Mouse (Mus musculus): Measurements from ENCODE around the gene Bsdc1. TPM values are rescaled to one million over a fixed set of nuclear protein-coding genes. Genes with fewer than 3 reads are reported as not detected.

The Bsdc1 gene
- polyA plus RNA-seq, 2 experiments, result 27.6 to 28.9 TPM

DNA sequence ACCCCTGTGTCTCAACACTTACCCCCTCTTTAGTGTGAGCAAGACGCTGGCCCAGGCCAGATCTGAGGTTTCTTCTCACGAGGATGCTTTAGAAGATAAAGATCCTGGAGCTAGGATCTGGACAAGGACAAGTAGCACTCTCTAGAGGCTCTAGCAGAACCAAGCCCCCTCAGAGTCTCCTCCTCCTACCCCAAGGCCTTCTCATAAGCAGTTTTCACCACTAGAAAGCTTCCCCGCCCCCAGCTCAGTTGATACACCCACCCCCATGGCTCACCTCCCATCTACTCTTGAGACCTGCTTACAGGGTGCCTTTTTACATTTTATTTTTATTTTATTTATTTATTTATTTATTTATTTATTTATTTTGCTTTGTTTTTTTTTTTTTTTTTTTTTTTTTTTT is 48.3 kb downstream of the Bsdc1 start:
- WGBS, result 78% methylated on average over 3 of the region's 3 CpGs
- ATAC-seq (ENCODE audit: low FRiP score, low read depth) (no peak), DNase-seq (ENCODE audit: low spot score) (no peak)
- H3K4me3 ChIP-seq (replicated peaks; ENCODE audit: low read length), result no peak overlapping the region
- no peak overlapping the region for H3K27ac ChIP-seq (replicated peaks; ENCODE audit: low read depth, low read length)
- H3K36me3 ChIP-seq (ENCODE audit: control insufficient read depth, insufficient read depth, low read length), result no peaks in the 10 kb centered on the region
- no peaks in the 10 kb centered on the region for H3K27me3 ChIP-seq (ENCODE audit: control insufficient read depth, insufficient read depth, low read length)
- H3K9me3 ChIP-seq (ENCODE audit: control insufficient read depth, low read length), result no peaks in the 10 kb centered on the region
- no peak overlapping the region for H3K4me2 ChIP-seq (replicated peaks; ENCODE audit: low read depth, low read length, severe bottlenecking)
- H3K4me1 ChIP-seq (ENCODE audit: control insufficient read depth, insufficient read depth, low read length), result peaks cover 10% of the 10 kb centered on the region; the same call in 1 of the 2 replicates
- TF ChIP-seq POLR2A (IDR thresholded peaks at IDR 0.05; ENCODE audit: borderline replicate concordance, extremely low read depth, insufficient read depth, insufficient read length), result no peak
- no peak overlapping the region for H3K9ac ChIP-seq (ENCODE audit: low read depth, low read length, severe bottlenecking)

DNA sequence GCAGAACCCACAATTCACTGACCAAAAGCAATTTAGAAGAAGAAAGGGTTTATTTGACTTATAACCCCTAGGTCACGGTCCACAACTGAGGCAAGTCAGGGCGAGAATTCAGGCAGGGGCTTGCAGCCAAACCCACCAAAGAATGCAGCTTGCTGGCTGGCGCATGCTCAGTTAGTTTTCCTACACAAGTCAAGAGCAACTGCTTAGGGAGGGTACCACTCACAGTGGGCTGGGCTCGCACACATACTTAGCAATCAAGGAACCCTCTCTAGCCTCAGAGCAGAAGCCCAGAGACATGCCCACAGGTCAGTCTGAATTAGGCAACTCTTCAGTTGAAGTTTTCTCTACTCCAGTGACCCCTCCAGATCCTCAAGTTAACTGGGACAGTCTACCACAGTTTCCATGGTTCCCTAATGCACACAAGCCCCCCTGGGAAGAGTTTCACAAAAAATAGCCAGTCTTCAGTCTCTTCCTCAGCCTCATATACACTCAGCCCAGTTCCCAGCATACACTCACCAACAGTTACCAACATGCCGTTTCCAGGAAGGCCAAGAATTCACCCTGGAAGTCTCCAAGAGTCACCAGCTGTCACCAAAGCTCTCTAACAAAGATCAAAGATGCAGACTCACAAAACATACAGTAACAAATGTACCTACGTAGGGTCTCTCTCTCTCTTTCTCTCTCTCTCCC is 49.5 kb downstream of the Bsdc1 start:
- Histone ChIP-seq H3K4me1 (ENCODE audit: control insufficient read depth, insufficient read depth, low read length) (peaks cover 10% of the 10 kb centered on the region; the same call in 1 of the 2 replicates), H3K9ac (ENCODE audit: low read depth, low read length, severe bottlenecking) (no peak overlapping the region), H3K27me3 (ENCODE audit: control insufficient read depth, insufficient read depth, low read length) (no peaks in the 10 kb centered on the region), H3K36me3 (ENCODE audit: control insufficient read depth, insufficient read depth, low read length) (peaks cover 10% of the 10 kb centered on the region), H3K9me3 (ENCODE audit: control insufficient read depth, low read length) (no peaks in the 10 kb centered on the region), H3K27ac (replicated peaks; ENCODE audit: low read depth, low read length) (no peak overlapping the region), H3K4me2 (replicated peaks; ENCODE audit: low read depth, low read length, severe bottlenecking) (no peak overlapping the region), H3K4me3 (replicated peaks; ENCODE audit: low read length) (no peak overlapping the region)
- DNase-seq (ENCODE audit: low spot score) (no peak), ATAC-seq (ENCODE audit: low FRiP score, low read depth) (no peak)
- WGBS, result 57% methylated on average over 6 of the region's 6 CpGs
- no peak for TF ChIP-seq POLR2A (IDR thresholded peaks at IDR 0.05; ENCODE audit: borderline replicate concordance, extremely low read depth, insufficient read depth, insufficient read length)

DNA sequence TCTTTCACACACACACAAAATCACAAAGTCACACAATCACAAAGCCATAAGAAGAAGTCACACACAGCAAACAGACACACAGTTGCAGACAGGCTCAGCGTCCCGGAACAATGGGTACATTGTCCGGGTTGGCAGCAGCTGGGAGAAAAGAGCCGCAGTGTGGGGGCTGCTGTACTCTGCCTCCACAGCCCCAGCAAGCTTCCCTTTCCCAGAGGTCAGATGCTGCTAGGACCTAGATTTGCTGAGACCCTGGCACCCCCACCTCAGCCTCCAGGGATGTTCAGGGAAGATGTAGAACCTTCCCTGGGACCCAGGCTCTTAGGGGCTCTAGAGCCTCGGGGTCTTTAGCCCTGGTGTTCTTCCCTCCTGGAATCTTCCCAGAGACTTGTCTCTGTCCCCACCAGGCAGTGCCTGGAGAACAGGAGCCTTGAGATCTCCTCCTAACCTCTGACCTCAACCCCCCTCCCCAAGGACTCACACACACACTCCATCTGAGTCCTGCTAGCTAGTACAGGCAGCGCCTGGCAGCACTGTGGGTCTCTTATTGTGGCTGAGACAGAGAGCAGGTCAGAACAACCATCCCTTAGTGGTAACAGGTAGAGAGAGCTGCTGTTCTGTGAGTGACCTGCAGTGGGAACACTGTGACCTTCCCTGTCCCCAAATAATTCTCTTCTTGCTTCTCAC is 50.2 kb downstream of the Bsdc1 start:
- no peak for TF ChIP-seq POLR2A (IDR thresholded peaks at IDR 0.05; ENCODE audit: borderline replicate concordance, extremely low read depth, insufficient read depth, insufficient read length)
- H3K9me3 ChIP-seq (ENCODE audit: control insufficient read depth, low read length), result no peaks in the 10 kb centered on the region
- H3K4me2 ChIP-seq (replicated peaks; ENCODE audit: low read depth, low read length, severe bottlenecking), result no peak overlapping the region
- 56% methylated on average over 6 of the region's 6 CpGs for WGBS
- no peak overlapping the region for H3K4me3 ChIP-seq (replicated peaks; ENCODE audit: low read length)
- ATAC-seq (ENCODE audit: low FRiP score, low read depth) (no peak), DNase-seq (ENCODE audit: low spot score) (no peak)
- peaks cover 15% of the 10 kb centered on the region for H3K36me3 ChIP-seq (ENCODE audit: control insufficient read depth, insufficient read depth, low read length)
- no peak overlapping the region for H3K27ac ChIP-seq (replicated peaks; ENCODE audit: low read depth, low read length)
- no peaks in the 10 kb centered on the region for H3K27me3 ChIP-seq (ENCODE audit: control insufficient read depth, insufficient read depth, low read length)
- no peak overlapping the region for H3K9ac ChIP-seq (ENCODE audit: low read depth, low read length, severe bottlenecking)
- H3K4me1 ChIP-seq (ENCODE audit: control insufficient read depth, insufficient read depth, low read length), result peaks cover 10% of the 10 kb centered on the region; the same call in 1 of the 2 replicates

DNA sequence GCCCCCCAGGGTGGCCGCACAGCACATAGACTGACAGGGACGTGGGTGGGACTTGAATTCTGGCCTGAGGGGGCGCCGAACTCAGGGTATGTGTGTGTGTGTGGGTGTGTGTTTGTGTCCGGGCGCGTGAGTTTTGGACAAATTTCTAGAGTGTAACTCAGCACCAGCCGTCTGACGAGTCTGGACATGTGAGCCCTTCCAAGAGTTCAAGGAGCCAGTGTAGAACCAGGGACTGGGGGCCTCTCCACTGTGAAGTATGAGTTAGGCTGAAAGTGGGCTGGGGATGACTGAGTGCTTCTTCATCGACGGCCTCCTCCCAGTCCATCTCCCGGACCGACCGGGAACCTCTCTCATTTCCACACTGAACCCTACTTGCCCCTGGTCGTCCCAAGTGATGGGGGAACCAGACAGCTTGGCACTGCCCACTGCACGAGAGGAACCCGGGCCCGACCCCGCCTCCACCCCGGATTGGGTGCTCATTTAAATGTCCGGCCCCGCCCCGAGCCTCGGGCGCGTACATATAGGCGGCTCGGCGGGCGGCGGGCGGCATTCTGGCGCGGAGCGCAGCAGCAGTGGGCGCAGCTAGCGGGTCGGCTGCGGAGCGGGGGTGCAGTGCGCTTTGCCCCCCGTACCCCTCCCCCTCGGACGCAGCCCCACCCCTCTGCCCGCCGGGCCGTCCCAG is 51.8 kb downstream of the Bsdc1 start, which contains the start of gene Marcksl1:
Gene Marcksl1 (plus strand): TSS at position 496 of the 682 bp plus-strand sequence.
- Histone ChIP-seq H3K4me2 (replicated peaks; ENCODE audit: low read depth, low read length, severe bottlenecking) (peak within 1 kb of the TSS; percentile 67), H3K9ac (ENCODE audit: low read depth, low read length, severe bottlenecking) (peak within 1 kb of the TSS; percentile 100), H3K9me3 (ENCODE audit: control insufficient read depth, low read length) (no peaks in the 10 kb centered on the region), H3K4me3 (replicated peaks; ENCODE audit: low read length) (peak within 1 kb of the TSS; percentile 100), H3K4me1 (ENCODE audit: control insufficient read depth, insufficient read depth, low read length) (peaks cover 10% of the 10 kb centered on the region; the same call in 1 of the 2 replicates), H3K36me3 (ENCODE audit: control insufficient read depth, insufficient read depth, low read length) (peaks cover 31% of the 10 kb centered on the region), H3K27me3 (ENCODE audit: control insufficient read depth, insufficient read depth, low read length) (no peaks in the 10 kb centered on the region), H3K27ac (replicated peaks; ENCODE audit: low read depth, low read length) (peak within 1 kb of the TSS; percentile 97)
- 9% methylated on average over 28 of the region's 47 CpGs for WGBS
- TF ChIP-seq POLR2A (IDR thresholded peaks at IDR 0.05; ENCODE audit: borderline replicate concordance, extremely low read depth, insufficient read depth, insufficient read length), result peak; percentile 94
- ATAC-seq (ENCODE audit: low FRiP score, low read depth) (peak; percentile 90), DNase-seq (ENCODE audit: low spot score) (peak; percentile 90)

DNA sequence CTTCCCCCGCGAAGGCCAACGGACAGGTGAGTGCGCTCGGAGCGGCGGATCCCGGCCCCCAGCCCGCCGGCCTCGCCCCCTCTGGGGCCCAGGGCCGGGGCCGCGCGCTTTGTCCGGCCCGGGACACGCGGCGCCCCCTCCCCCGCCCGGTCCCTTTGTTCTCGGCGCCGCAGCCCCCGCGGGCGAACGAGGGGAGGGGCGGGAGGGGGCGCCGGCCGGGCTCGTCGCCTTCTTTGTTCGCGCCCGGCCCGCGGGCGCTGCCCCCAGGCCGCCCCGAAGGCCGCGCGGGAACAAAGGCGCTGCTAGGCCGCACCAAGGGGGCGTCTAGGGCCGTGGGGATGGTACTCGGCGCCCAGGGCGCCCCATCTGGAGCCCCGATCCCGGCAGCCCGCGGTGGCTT is 52.5 kb downstream of the Bsdc1 start:
- peak; percentile 13 for ATAC-seq (ENCODE audit: low FRiP score, low read depth)
- WGBS, result 9% methylated on average over 10 of the region's 57 CpGs

More for the DNA sequence above, 52.5 kb downstream of the Bsdc1 start:
- peaks cover 10% of the 10 kb centered on the region; the same call in 1 of the 2 replicates for H3K4me1 ChIP-seq (ENCODE audit: control insufficient read depth, insufficient read depth, low read length)
- TF ChIP-seq POLR2A (IDR thresholded peaks at IDR 0.05; ENCODE audit: borderline replicate concordance, extremely low read depth, insufficient read depth, insufficient read length), result no peak
- H3K36me3 ChIP-seq (ENCODE audit: control insufficient read depth, insufficient read depth, low read length), result peaks cover 38% of the 10 kb centered on the region
- DNase-seq (ENCODE audit: low spot score), result no peak
- H3K27ac ChIP-seq (replicated peaks; ENCODE audit: low read depth, low read length), result peak overlapping the region; percentile 97
- peak overlapping the region; percentile 100 for H3K4me3 ChIP-seq (replicated peaks; ENCODE audit: low read length)
- peak overlapping the region; percentile 67 for H3K4me2 ChIP-seq (replicated peaks; ENCODE audit: low read depth, low read length, severe bottlenecking)
- no peaks in the 10 kb centered on the region for H3K9me3 ChIP-seq (ENCODE audit: control insufficient read depth, low read length)
- H3K27me3 ChIP-seq (ENCODE audit: control insufficient read depth, insufficient read depth, low read length), result no peaks in the 10 kb centered on the region
- H3K9ac ChIP-seq (ENCODE audit: low read depth, low read length, severe bottlenecking), result peak overlapping the region; percentile 100
